Mouse (Mus musculus) heart, adult 8-10 months (tissue): ENCODE results near the gene Ifnz. TPM values are rescaled to one million over a fixed set of nuclear protein-coding genes. Genes with fewer than 3 reads are reported as not detected.
"Not testable (repeated sequence)": the region's sequence is repeated elsewhere in the genome, so short reads cannot be mapped to it uniquely, and the experiment has no call there.

Experiments
- DNase-seq: peaks from one replicate; pipeline ENCODE4 v3.0.0; 2022; ENCODE audit warnings: low spot score
- total RNA-seq, 4 experiments: library from RNA; stranded (reverse); gene quantifications; 2 replicates each; pipeline ENCODE4 v1.2.4; 2022

Ifnz gene
- not detected for total RNA-seq

DNA sequence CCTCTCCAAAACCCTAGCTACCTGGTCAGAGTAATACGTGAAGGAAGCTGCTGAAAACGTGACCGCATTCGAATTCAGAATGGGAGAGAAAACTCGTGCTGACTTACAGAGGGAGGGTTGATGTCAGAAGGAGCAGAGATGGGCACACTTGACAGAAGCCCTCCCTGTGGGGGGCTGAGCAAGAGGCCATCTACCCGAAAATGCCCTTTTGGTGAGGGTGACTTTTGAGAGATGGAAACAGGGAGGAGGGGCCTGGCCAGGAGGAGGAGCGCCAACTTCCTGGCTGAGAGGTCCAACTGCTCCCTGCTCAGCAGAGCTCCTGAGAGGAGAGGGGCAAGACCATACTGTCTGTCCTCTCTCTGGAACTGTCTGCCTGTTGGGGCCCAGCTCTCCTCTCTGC, at the start of gene Ifnz:
TSS of gene Ifnz (plus strand) at position 301 of the 400 bp plus-strand sequence.
- DNase-seq: not testable (repeated sequence)

- DNase-seq: peak; percentile 70
These were observed 43.5 kb upstream of the Ifnz start for GRCm38 (mm10) chr4:88738480-88738879.

- no peak for DNase-seq
These were observed 42.9 kb upstream of the Ifnz start for GRCm38 (mm10) chr4:88739036-88739435.

- DNase-seq: no peak
These were observed 40.5 kb upstream of the Ifnz start for GRCm38 (mm10) chr4:88741426-88741825.

DNA sequence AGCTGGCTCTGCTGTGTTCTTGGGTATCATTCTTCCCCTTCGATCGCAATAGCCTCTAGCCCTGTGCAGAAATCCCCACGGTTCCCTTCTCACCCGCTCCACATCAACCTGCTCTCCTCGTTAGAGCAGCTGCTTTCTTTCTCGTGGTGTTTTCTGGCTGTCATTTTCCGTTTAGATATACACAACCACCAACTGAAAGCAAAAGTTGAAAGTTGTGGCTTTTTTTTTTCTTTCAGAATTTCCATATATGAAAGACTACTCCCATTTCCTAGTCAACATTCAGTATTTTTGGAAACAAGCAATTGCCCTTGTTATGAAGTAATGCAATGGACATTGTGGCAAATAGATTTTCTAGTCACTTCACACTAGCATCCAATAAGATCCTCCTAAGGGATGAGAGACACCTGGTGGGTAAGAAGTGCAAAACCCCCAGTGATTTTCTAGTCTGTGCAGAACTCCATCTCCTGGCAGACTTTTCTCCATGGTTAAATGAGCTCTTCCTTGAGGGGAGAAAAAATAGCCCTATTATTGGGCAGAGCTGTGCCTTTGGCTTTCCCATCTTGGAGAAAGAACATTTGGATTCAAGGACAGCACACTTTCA, 39.1 kb upstream of the Ifnz start:
- no peak for DNase-seq

DNA sequence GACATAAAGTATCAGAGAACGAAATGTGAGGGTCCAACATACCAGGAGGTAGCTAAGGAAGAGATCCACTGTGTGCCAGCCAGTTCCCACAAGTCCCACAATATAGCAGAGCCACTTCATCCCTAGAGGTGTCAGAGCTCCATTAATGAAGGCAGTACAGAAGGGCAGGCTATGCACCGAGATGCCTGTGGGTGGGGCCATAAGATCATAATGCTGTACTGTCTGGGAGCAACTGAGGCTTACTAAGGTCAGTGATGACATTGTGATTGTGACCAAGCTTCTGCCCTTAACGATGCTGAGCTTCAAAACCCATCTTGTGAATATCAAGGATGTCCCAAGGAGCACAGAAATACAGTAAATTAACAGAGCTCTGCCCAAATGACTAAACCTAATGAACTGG, 37.7 kb upstream of the Ifnz start:
- no peak for DNase-seq

DNA sequence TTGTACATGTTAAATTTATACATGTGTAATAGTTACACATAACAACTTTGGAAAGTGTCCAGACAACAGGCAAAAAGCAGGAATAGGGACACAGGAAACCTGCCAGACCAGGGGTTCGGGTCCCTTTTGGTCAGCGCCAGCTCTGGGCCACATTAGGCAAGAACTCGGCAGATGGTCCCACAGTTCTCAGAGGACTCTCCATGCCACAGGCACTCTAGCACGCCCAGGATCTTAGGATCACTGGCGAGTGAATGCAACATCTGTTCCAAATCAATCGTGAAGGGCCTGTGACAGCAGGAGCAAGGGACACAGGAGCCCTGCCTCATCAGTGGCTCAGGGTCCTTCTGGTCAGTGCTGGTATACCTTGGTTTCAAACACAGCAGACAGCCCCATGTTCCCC, 32.0 kb upstream of the Ifnz start:
- DNase-seq: no peak

- DNase-seq: peak; percentile 66
These were observed 27.1 kb upstream of the Ifnz start, which contains the start of gene Gm13271 for GRCm38 (mm10) chr4:88754818-88755340. TSS of gene Gm13271 (plus strand) at chr4:88754868.

- not testable (repeated sequence) for DNase-seq
These were observed 25.1 kb upstream of the Ifnz start for GRCm38 (mm10) chr4:88756581-88757513.

GRCm38 (mm10) chr4:88757628-88758031, 24.3 kb upstream of the Ifnz start:
- DNase-seq: peak; percentile 90

DNA sequence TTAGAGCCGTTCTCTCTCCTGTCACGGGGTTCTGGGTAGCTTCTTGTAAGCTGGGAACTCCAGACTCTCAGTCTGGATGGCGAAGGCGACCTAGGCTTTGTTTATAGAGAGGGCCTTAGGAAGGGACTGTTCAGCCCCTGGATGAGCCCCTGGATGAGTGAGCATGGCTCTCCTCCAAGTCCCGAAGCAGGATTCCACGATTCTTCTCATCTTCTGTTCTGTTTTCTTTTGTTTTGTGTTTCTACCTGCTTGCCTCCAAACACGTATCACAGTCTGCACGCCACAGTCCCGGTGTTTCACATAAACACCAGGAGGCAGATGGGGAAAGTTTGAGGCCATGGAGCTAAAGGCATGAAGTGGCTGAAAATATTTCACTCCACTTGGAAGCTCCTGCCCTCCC, 23.2 kb upstream of the Ifnz start:
- not testable (repeated sequence) for DNase-seq

- DNase-seq: peak; percentile 36
These were observed 22.2 kb upstream of the Ifnz start, which contains the start of gene Gm13283 for GRCm38 (mm10) chr4:88759610-88760268. TSS of gene Gm13283 (plus strand) at chr4:88760119.

DNA sequence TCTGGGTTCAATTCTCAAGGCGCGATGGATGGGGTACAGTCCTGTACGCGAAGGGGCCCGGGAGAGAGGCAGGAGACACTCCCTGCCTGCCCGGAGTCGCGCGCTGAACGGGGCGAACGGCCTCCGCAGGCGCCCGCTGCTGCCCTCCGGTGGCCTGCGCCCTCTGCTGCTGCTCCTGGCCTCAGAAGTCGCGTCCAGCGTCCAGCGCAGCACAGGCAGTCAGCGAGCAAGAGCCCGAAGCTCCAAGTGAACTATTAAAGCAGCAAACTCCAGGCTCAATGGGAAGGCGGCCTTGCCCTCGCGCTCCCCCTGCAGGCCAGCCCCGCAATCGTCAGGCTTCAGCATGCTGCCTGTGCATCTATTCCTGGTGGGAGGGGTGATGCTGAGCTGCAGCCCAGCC, 21.5 kb upstream of the Ifnz start:
- peak; percentile 82 for DNase-seq

DNA sequence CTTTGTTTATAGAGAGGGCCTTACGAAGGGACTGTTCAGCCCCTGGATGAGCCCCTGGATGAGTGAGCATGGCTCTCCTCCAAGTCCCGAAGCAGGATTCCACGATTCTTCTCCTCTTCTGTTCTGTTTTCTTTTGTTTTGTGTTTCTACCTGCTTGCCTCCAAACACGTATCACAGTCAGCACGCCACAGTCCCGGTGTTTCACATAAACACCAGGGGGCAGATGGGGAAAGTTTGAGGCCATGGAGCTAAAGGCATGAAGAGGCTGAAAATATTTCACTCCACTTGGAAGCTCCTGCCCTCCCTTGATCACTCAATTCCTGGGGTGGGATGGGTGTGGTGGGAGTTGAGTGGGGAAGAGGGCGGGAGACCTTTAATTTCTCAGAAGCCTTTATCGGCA, 20.2 kb upstream of the Ifnz start:
- DNase-seq: peak; percentile 53

DNA sequence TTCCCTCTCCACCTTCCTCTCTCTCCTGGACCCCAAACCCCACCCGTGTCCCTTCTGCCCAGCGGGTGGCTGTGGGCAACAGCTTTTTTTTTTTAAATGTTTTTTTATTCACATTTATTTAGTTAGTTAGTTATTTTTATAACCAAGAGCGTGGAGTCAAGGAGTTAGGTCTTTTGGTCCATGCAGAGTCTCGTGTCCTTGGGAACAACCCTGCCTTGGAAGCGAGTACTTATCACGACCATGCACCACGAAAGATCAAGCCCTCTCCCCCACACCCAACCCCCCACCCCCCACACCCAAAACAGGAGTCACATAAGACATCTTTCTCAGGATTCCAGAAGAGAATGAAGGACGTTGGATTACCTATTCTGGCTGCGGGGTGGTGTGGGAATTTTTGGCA, 19.6 kb upstream of the Ifnz start:
- not testable (repeated sequence) for DNase-seq

DNA sequence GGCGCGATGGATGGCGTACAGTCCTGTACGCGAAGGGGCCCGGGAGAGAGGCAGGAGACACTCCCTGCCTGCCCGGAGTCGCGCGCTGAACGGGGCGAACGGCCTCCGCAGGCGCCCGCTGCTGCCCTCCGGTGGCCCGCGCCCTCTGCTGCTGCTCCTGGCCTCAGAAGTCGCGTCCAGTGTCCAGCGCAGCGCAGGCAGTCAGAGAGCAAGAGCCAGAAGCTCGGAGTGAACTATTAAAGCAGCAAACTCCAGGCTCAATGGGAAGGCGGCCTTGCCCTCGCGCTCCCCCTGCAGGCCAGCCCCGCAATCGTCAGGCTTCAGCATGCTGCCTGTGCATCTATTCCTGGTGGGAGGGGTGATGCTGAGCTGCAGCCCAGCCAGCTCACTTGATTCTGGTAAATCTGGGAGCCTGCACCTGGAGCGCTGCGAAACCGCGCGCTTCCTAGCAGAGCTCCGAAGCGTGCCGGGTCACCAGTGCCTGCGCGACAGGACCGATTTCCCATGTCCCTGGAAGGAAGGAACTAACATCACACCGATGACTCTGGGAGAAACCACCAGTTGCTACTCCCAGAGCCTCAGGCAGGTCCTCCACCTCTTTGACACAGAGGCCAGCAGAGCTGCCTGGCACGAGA, 18.4 kb upstream of the Ifnz start:
- peak; percentile 67 for DNase-seq

GRCm38 (mm10) chr4:88773534-88773933, 8.4 kb upstream of the Ifnz start, which contains the start of gene Gm13290:
TSS of gene Gm13290 (plus strand) at chr4:88773834.
- DNase-seq: not testable (repeated sequence)

DNA sequence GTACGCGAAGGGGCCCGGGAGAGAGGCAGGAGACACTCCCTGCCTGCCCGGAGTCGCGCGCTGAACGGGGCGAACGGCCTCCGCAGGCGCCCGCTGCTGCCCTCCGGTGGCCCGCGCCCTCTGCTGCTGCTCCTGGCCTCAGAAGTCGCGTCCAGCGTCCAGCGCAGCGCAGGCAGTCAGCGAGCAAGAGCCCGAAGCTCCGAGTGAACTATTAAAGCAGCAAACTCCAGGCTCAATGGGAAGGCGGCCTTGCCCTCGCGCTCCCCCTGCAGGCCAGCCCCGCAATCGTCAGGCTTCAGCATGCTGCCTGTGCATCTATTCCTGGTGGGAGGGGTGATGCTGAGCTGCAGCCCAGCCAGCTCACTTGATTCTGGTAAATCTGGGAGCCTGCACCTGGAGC, 5.3 kb upstream of the Ifnz start, which contains the start of gene Gm13289:
TSS of gene Gm13289 (plus strand) at position 301 of the 400 bp plus-strand sequence.
- DNase-seq: not testable (repeated sequence)

DNA sequence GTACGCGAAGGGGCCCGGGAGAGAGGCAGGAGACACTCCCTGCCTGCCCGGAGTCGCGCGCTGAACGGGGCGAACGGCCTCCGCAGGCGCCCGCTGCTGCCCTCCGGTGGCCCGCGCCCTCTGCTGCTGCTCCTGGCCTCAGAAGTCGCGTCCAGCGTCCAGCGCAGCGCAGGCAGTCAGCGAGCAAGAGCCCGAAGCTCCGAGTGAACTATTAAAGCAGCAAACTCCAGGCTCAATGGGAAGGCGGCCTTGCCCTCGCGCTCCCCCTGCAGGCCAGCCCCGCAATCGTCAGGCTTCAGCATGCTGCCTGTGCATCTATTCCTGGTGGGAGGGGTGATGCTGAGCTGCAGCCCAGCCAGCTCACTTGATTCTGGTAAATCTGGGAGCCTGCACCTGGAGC, 2.4 kb upstream of the Ifnz start, which contains the start of gene Gm13272:
TSS of gene Gm13272 (plus strand) at position 301 of the 400 bp plus-strand sequence.
- not testable (repeated sequence) for DNase-seq

GRCm38 (mm10) chr4:88780320-88780719, 1.6 kb upstream of the Ifnz start:
- DNase-seq: not testable (repeated sequence)

DNA sequence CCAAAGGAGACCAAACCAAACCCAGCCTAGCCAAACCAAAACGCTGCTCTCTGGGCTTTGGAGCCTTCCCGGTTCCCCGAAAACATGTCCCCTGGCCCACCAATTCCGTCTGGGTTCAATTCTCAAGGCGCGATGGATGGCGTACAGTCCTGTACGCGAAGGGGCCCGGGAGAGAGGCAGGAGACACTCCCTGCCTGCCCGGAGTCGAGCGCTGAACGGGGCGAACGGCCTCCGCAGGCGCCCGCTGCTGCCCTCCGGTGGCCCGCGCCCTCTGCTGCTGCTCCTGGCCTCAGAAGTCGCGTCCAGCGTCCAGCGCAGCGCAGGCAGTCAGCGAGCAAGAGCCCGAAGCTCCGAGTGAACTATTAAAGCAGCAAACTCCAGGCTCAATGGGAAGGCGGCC, 404 bp downstream of the Ifnz start:
- not testable (repeated sequence) for DNase-seq
